In genomic region chr7:25398610-25399009, GRCm38 (mm10) we compare ENCODE assay signal across 9 mouse cellular contexts. TPM values are rescaled to one million over a fixed set of nuclear protein-coding genes. Genes with fewer than 3 reads are reported as not detected.
DNase-seq lines count a peak whose midpoint lies in the region; ATAC-seq lines count a peak whose summit lies in the region.
"Had no signal": no experiment of that assay in that cellular context is flagged by ENCODE, and none has a peak within 500 bp of the region (broad histone marks: within the 10 kb centered on the region; RNA-seq: fewer than 3 reads in every experiment).

Lipe (minus strand) TSS chr7:25398710.

- no peak within 1 kb of the TSS for H3K9ac ChIP-seq in lung, embryonic 16.5 days (ENCODE audit: low read length)
- H3K9ac ChIP-seq: hindbrain, embryonic 12.5 days had no signal

- peak; percentile 25 for DNase-seq in cerebellum, adult 11-12 months
- no peak for DNase-seq in lung, adult 18-20 months
- no peak for DNase-seq in gastrocnemius, adult 8-10 months (ENCODE audit: low spot score in 2 of 2)
- DNase-seq in embryo, embryonic 10.5 days (ENCODE audit: low spot score), result no peak
- no peak for DNase-seq in kidney, postnatal 36 days

- no peaks in the 10 kb centered on the region for H3K36me3 ChIP-seq in lung, embryonic 16.5 days (ENCODE audit: control insufficient read depth, insufficient read depth, low read length)
- H3K36me3 ChIP-seq: hindbrain, embryonic 12.5 days had no signal

- no peak within 1 kb of the TSS for H3K4me2 ChIP-seq in lung, embryonic 16.5 days (ENCODE audit: low read depth, low read length)
- H3K4me2 ChIP-seq: hindbrain, embryonic 12.5 days had no signal

- 82% methylated on average over 1 of the region's 1 CpGs for WGBS in lung, embryonic 16.5 days

- H3K4me1 ChIP-seq in lung, embryonic 16.5 days (replicated peaks; ENCODE audit: control insufficient read depth, insufficient read depth, low read length), result peaks cover 15% of the 10 kb centered on the region

- H3K9me3 ChIP-seq in lung, embryonic 16.5 days (ENCODE audit: control insufficient read depth, low read length), result no peaks in the 10 kb centered on the region
- H3K9me3 ChIP-seq: hindbrain, embryonic 12.5 days had no signal

- no peak for ATAC-seq in cerebellum, adult (ENCODE audit: insufficient number of reproducible peaks, low FRiP score, low TSS enrichment)
- ATAC-seq in lung, embryonic 16.5 days (ENCODE audit: low read depth), result no peak
- no peak for ATAC-seq in megakaryocyte, adult 5-6 weeks (ENCODE audit: poor library complexity, severe bottlenecking)

- no peak within 1 kb of the TSS for H3K27ac ChIP-seq in lung, embryonic 16.5 days (ENCODE audit: low read length)
- H3K27ac ChIP-seq: hindbrain, embryonic 12.5 days had no signal

- H3K27me3 ChIP-seq in lung, embryonic 16.5 days (ENCODE audit: control insufficient read depth, insufficient read depth, low read depth, low read length), result no peaks in the 10 kb centered on the region
- H3K27me3 ChIP-seq: hindbrain, embryonic 12.5 days had no signal

- no peak within 1 kb of the TSS for H3K4me3 ChIP-seq in lung, embryonic 16.5 days (ENCODE audit: low read length)
- H3K4me3 ChIP-seq: hindbrain, embryonic 12.5 days had no signal

RNA-seq across cellular contexts. Expression of gene Lipe, which starts in this region (rescaled TPM):
- 9.4 and 11.4 TPM in 2 replicates for polyA plus RNA-seq in lung, embryonic 16.5 days (2015; fragmentation: Nextera tagmentation; extraction: Ambion mirVana)
- 10 to 100 TPM; 10.6 to 28.0 (median 19.9) TPM for total RNA-seq in gastrocnemius, adult 8-10 months (2022)
- 17.4 and 20.6 TPM in 2 replicates for total RNA-seq in megakaryocyte, adult 5-6 weeks (2015)
- total RNA-seq in megakaryocyte, adult 5-6 weeks (2017), result 17.3 and 23.6 TPM in 2 replicates
